Mouse (Mus musculus): ENCODE data around the gene Foxn4. TPM values are rescaled to one million over a fixed set of nuclear protein-coding genes. Genes with fewer than 3 reads are reported as not detected.

Foxn4 gene
- total RNA-seq (2022): not detected

DNA sequence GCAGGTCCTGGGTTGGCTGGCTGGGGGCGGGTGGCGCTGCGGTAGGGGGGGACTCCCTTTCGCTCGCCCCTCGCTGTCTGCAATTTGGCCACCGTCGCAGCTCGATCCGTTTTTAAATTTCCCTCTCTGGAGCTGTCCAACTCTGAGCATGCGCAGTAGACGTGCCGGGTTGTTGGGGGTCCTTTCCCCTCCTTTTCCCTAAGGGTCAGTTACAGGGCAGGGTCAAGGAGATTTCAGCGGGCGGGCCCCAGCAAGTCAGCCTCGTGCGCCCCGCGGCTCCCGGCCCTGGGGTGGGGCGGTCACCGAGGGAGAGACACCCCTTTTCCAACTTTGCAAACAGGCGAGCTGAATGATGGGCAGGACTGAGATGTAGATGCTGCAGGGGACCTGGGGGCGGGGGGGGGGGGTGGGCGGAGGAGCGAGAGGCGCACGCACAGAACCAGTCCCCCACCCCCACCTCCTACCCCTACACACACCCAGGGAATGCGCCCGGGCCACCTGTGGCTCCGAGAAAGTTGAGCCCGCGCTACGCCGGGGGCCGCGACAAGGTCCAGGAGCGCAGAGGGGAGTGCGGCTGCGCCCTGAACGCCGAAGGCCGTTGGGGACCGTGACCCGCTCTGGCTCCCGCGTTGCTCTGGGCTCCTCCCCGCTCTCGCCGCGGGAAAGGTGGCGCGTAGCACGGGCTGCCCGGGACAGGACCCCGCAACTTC, at the start of gene Foxn4:
Gene Foxn4, minus strand, starts transcription at position 115 of the 710 bp plus-strand sequence.
- DNase-seq (ENCODE audit: low spot score in 2 of 2): no peak

DNA sequence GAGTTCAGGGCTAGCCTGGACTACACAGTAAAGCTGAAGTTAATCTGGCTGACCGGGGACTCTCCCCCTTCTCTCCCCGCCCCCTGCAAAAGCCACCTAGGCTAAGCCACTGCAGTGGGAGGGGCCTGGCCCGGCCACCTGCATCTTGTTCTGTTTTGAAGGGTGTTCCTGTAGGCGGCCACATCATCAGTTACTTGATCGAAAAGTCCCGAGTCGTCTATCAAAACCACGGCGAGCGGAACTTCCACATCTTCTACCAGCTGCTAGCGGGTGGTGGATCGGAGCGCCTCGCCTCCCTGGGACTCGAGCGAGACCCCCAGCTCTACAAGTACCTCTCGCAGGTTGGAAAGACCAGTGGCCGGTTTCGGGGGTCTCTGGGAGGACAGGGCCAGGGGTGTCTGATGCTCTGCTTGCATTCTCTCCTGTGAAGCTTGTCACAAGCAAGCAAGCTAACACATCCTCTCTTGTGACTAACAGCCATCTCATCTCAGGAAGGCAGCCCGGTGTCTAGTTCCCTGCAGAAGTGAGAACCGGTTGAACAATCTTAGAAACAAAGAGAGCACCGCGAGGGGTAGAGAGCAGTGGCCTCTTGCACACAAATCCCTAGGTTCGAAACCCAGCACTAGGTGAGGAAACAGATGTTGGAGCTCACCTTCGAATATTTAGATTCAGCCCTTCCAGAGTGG, 49.6 kb upstream of the Foxn4 start:
- DNase-seq (ENCODE audit: low spot score in 2 of 2): no peak

DNA sequence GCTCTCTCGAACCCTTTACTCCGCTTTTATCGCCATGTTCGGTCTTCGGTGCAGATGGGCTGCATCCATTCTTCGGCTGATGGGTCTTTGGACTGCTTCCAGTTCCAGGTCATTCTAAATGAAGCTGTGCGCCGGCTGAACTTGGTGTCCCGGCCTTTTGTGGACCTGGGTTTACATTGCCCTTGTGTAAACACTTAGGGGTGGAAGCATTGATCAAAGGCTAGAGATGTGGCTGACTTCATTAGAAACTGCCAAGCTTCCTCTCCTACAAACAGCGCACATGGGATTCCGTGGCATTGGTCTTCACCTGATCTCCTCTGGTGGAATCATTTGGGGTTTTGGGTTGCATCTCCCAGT, 36.1 kb upstream of the Foxn4 start:
- no peak for DNase-seq (ENCODE audit: low spot score in 2 of 2)

DNA sequence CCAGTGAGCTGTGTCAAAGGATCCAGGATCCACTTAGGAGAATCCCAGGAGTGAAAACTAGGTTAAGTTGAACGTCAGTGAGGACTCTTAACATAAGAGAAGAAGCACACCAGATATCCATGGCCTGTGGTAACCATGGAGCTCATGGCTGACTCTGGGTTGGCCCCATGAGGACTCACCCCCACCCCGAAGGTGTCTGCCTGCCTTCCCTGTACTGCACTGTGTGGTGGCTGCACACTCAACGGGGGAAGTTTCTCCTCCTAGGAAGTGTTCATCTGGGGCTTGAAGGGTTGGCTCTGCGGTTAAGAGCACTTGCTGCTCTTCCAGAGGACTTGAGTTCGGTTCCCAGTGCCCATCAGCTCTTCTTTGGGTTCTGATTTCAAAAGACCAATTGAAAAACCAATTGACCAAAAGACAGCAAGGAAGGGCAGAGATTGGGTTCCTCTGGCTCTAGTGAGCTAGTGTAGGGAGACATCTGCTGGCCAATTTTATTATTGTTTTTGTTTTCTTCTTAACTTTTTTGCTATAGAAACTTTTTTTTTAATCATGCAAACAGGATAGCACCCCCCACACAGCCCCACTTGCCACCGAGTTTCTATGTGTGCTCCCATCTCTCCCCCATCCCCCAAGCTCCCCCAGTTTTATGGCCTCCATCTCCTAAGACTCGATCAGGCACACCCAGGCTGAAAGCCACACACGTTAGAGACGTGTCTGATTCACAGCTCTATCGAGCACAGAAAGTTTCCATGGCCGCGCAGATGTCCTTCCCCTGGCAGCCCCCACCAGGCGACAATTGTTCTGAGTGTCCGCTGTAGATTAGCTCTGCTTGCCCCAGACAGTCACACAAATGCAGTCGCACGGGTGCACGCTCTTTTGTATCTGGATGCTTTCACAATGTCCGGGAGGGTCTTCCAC, 35.4 kb upstream of the Foxn4 start:
- no peak for DNase-seq (ENCODE audit: low spot score in 2 of 2)

DNA sequence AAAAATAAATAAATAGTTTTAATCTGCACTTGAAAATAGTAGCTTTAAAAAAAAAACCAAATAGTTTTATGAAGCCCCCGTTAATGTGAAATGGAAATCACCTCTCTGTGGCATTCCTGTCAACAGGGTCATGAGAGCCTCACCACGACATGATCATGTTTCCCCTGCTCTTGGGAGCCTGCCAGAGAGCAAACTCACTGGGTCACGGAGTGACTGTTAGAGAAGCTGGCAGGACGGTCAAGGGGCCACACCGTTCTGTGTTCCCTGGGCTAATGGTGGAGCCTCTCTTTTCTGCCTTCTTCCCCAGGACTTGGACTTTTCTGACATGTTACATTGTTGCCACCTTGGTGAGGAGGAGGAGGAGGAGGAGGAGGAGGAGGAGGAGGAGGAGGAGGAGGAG, 32.9 kb upstream of the Foxn4 start:
- no peak for DNase-seq (ENCODE audit: low spot score in 2 of 2)

DNA sequence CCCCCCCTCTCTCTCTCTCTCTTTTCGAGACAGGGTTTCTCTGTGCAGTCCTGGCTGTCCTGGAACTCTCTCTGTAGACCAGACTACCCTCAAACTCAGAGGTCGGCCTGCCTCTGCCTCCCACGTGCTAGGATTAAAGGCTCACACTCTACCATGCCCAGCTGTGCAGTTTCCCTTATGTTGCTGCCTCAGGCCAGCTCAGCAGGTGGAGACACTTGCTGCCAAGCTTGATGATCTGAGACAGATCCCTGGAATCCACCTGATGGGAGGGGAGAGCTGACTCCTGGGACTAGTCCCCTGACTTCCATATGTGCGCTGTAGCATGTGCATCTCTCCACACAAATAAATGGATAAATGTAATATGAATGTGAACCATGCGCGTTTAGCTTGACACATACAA, 29.6 kb upstream of the Foxn4 start:
- DNase-seq (ENCODE audit: low spot score in 2 of 2): no peak

DNA sequence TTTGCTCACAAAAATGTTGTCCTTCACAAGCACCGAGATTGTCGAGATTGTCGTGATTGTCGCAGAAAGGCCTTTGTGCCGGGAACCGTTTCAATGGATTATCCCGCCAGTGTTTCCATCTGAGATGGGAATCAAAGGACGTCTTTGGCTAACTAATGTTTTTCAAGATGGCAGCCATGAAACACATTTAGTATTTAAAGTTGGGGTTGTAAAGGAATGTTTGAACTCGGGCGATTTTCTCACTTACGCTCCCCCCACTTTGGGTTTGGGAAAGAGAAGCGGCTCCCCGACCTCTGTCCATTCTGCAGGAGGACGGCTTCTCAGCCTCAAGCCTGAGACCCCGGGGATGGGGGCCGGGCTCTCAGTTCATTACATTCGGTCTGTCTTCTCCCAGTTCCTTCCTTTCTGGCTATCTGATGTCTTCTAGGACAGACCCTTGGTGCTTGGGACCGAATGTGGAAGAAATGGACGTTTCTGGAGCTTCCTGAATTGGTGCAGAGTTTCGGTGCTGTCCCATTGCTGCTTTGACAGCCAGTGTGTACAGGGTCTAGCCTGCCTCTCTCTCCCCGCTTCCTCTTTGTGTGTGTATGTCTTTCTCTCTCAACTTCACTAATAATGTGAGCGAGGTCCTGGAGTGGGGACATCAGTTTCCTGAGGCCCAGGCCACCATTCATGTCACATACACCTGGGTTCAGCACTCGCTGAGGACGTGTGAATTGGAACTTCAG, 26.4 kb upstream of the Foxn4 start:
- DNase-seq (ENCODE audit: low spot score in 2 of 2): no peak

DNA sequence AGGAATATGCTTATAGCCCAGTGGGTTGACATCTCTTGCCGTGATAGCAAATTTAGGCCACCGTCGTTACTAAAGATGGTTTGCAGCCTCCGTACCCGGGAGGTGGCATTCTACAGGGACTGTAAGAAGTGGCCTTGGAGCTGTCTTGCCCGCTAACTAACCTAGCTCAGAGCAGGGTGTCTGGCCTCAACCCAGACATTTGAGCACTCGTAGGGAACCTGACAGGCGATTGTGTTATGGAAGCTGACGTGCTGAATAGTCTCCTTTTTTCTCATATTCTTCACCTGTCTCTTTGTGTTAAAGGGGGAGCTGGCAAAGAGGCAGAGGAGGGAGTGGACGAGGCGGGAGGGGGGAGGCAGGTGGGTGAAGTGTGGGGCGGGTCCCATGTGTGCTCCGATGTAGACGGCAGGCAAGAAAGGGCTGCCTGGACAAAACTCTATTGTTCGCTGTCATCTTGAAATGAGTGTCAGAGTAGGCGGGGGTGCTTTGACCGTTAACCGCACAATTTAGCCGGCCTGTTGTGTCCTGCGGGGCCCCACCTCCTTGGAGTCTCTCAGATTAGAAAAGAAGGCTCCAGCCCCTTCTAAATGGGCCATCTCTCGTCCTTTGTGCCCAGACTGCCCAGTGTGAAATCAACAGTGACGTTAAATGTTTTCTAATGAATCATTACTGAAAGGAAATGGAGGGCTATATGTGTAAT, 25.7 kb upstream of the Foxn4 start:
- DNase-seq (ENCODE audit: low spot score in 2 of 2): no peak

DNA sequence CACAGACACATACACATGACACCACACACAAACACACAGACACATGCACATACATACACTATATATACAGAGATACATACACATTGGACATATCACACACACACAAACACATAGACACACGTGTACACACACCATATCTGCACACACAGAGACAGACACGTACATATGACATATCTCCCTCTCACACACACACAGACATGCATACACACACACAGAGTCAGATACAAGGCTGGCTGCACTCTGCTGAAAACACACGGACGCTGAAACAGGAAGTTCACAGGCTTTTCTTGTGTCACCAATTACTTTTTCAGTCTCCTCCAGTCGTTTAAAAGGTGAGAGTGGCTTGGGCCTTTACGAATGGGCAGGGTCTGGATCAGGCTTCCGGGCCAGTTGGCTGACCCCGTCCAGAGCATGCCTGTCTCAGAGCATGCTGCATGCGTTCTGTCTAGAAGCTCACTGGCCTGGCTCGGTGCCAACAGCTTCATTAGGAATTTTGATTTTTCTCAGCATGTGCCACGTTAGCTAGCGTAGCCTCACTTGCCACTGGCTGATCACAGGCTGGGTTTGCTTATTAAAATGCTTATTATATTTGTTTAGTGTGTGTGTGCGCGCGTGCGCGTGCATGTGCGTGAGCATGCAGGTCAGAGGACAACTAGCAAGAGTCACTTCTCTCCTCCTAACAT, 24.7 kb upstream of the Foxn4 start:
- no peak for DNase-seq (ENCODE audit: low spot score in 2 of 2)

DNA sequence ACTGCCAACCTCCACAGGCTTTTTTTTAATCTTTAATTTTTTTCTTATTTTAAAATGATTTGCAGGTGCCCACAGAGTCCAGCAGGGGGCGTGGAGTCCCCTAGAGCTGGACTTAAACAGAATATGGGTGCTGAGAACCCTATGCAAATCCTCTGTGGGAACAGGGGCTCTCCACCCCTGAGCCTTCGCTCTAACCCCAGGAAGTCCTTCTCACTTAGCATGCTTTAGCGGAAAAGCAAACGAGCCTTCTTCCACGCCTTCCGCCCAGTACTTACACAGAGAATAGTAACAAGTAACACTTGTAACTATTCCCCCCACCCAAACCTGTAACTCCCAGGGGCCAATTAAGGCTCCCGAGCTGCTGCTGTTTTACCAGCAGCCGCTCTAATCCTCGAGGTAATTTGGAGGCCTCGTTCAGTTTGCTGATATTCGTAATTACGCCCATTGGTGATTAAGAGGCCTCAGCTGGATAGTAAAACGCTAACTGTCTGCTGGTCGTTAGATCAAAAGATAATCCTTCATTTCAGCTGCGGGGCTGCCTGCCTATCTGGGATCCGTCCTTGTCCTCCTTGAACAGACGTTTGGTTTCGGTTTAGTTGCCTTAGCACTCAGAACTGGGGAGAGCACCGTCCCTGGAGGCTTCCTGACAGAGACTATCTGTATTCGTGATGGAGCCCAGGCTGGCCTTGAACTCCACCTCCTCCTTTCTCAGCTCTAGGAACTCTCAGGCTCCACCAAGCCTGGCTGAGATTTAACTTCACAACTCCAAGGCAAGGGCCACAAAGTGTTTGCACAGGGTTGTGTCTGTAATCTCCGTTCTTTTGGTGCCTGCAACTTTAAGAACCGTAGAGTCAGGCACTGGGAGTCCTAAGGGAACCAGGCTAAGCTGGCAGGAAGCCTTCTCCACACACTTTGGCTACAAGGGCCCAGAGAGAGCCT, 23.4 kb upstream of the Foxn4 start:
- no peak for DNase-seq (ENCODE audit: low spot score in 2 of 2)

DNA sequence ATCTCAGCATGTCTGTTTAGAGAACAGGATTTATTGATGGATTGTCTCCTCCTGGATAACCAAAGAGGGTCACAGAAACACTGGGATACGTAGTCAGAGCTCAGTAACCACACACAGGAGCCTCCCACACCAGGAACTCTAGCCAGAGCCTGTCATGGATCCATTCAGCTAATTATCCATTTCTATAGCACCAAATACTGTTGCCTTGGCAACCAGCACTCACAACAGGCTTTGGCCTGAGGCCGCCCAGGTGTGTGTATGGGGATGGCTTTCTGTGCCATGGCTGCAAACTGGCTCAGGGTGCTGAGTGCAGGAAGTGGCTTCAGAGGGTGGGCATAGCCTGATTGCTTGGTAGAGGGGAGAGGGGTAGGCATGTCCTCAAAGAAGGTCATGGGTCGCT, 16.4 kb upstream of the Foxn4 start:
- DNase-seq (ENCODE audit: low spot score in 2 of 2): peak in 1 of 2 experiments; percentile 15

DNA sequence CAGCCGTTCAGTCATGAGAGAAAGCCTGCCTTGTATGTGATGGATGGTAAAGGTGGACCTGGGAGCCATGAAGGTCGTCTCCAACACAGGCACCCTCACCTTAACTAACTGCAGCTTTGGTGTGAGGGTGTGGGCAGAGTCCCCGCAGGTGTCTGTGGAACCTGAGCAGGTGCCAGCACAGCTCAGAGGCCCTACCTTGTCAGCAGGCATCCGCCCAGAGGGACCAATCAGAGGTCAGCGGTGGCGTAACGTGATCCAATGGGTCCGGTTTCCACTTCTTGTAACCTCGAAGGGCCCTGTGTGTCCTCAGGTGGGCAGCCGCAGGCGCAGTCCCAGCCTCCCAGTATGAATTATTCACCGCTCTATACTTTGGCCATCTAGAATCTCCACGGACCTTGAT, 15.3 kb upstream of the Foxn4 start, which contains the start of gene Myo1h:
Gene Myo1h, plus strand, starts transcription at position 293 of the 400 bp plus-strand sequence.
- DNase-seq (ENCODE audit: low spot score in 2 of 2): no peak

DNA sequence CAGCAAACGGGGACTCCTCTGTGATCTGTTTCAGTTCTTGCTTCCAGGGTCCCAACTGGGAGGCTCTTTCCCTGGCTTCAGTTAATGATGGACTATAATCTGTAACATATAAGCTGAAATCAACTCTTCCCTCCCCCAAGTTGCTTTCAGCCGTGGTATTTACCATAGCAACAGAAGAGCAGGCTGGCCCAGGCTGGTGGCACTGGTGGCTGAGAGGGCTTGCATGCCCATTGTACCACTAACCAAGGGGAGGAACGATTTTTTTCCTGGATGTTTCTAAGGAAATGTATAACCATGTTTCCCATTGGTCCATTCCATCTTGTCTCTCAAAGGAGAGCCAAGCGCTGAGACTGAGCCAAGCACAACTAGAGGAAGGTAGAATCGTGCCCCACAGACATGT, 14.8 kb upstream of the Foxn4 start:
- no peak for DNase-seq (ENCODE audit: low spot score in 2 of 2)

DNA sequence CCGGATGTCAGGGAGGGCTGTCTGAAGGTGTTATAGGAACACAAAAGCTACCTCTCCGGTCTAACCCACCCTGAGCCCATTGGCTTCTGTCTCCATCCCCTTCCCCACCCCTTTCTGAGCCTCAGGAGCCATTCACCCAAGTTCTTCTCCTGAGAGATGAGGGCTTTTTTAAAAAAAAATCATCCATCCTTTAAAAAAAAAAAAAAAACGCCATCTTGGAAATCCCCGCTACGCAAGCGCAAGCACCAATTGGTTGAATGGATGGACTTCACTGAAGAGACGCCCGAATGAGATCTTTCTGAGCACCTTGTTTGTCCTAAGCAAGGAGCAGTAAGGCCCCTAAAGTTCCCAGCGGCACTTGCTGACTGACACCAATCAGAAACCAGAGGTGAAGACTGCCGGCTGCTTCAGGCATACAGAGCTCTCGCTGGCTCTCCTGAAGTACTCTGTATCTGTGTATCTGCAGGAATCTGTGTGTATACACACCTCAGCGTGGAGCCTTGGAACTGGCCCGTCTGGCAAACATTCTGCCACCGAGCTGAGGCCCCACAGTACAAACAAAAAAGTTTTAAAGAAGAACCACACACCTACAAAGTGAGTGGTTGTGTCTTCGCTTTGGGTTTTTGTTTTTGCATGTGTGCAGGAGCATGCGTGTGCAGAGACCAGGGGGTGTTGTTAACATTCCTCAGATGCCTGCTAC, 13.4 kb upstream of the Foxn4 start:
- no peak for DNase-seq (ENCODE audit: low spot score in 2 of 2)

DNA sequence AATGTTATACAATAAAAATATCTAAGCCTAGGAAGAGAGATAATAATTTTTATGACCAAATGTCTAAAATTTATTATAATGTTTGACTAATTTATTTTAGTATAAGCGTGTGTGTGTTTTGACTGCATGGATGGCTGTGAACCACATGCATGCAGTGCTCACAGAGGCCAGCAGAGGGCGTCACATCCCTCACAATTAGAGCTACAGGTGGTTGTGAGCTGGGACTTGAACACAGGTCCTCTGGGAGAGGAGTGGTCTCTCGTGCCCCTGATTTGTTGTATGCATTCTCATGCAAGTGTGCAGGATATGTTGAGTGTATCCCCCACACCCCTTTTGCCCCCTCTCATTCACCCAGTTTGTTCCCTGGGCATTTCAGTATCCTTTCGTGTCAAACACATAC, 12.5 kb upstream of the Foxn4 start:
- no peak for DNase-seq (ENCODE audit: low spot score in 2 of 2)

DNA sequence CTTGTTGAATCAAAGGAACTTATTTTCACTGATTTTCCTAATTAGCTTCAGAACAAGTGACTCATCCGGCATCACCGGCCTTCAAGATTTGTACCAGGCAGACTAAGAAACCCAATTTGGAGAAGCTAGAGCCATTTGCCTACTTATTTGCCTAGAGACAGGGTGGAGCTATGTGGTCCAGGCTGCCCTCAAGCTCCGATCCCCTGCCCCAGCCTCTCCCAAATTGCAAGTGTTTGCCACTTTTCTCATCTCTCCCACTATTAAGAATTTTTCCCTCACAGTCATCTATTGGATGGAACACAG, 11.7 kb upstream of the Foxn4 start:
- peak in 1 of 2 experiments; percentile 11 for DNase-seq (ENCODE audit: low spot score in 2 of 2)

DNA sequence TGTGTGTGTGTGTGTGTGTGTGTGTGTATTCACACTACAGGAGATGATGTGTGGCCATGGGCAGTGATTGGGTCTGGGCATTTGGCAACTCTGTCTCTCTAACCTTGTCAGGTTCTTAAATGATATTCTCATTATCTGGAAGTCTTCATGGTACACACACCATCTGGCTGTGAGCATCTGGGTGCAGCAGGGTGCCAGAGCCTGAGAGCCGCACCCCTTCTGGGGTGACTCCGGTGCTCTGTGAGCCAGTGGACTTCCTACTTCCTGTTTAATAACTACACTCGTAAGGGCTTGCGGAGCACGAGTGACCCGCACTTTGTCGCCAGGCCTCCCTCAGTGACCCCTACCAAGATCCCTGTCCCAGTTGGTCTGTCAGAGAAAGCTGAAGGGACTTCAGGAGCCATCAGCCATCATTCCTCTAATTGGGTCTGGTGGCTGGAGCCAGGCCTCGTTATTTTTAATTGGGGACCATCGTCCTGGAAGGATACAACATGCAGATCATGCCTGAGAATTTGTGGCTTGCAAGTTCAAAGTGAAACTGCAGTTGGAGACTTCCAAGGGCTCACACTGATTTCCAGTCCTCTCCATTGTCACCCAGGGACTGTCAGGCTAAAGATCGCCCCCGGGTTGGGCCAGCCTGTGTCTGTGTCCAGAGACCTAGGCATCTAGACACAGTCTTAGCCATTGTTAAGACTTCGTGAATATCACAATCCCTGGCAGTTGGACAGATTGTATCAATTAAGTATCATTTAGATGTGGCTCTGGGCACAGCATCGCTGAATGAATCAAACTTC, 11.2 kb upstream of the Foxn4 start:
- peak in 1 of 2 experiments; percentile 24 for DNase-seq (ENCODE audit: low spot score in 2 of 2)

DNA sequence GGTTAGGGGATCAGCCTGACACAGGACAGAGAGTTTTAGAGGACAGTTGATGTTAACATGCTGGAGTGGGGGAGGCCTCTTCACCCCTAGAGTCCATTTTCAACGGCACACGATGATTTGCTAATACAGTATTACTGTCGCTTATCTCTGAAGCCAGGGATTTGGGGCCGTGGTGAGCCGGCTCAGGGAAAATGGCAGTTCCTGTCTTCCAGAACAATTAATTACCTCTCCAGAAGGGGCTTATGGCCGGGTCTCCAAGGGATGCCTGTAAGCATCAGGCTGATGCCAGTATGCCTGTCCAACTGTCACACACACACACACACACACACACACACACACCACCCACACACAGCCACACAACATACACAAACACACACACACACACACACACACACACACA, 8.7 kb upstream of the Foxn4 start:
- DNase-seq (ENCODE audit: low spot score in 2 of 2): no peak

Measured in left cerebral cortex, adult 8-10 months (tissue).